Mouse (Mus musculus) left cerebral cortex, postnatal 25 days (tissue): ENCODE measurements around the gene Olfr1410. TPM values are rescaled to one million over a fixed set of nuclear protein-coding genes. Genes with fewer than 3 reads are reported as not detected.
A peak's percentile ranks its signal among the peaks of the same experiment; 100 is the strongest.

Experiments used
- DNase-seq, 2 experiments: peaks; one replicate each; pipeline ENCODE4 v3.0.0; 2022; ENCODE audit warnings: low spot score in 2 of 2, mixed read lengths in 1 of 2
- intact Hi-C: fragments of 180-260 bp; cut with DNase I; formaldehyde crosslinking; loops from one replicate; pipeline ENCODE4 v1.15.1; 2025
- total RNA-seq, 2 experiments: library from RNA; stranded (reverse); gene quantifications; 2 replicates each; pipeline ENCODE4 v1.2.3; 2021

The Olfr1410 gene
- total RNA-seq, 2 experiments from 2014 or later: not detected

GRCm38 (mm10) chr1:92638181-92638580, 32.6 kb downstream of the Olfr1410 start:
- intact Hi-C loops: no loop called here
- peak; percentile 53 to 91 for DNase-seq

- DNase-seq: no peak
- intact Hi-C loops: no loop called here
Observed at GRCm38 (mm10) chr1:92638736-92639135, 33.2 kb downstream of the Olfr1410 start.

- DNase-seq: no peak
- intact Hi-C loops: loop anchor here (5.0 kb wide), 1 partner anchor 267 kb away; the partner anchor contains the start of gene Dusp28
Observed at GRCm38 (mm10) chr1:92640393-92640792, 34.8 kb downstream of the Olfr1410 start.

- intact Hi-C loops: loop anchor here (5.0 kb wide), 1 partner anchor 266 kb away; the partner anchor contains the start of gene Dusp28
- DNase-seq: peak; percentile 92 to 93
Observed at GRCm38 (mm10) chr1:92641514-92642272, 36.1 kb downstream of the Olfr1410 start, which contains the start of gene Cops9. Gene Cops9 (minus strand): TSS chr1:92641985.

GRCm38 (mm10) chr1:92643691-92644090, 38.1 kb downstream of the Olfr1410 start:
- no peak for DNase-seq
- intact Hi-C loops: loop anchor here (5.0 kb wide), 1 partner anchor 264 kb away; the partner anchor contains the start of gene Dusp28

GRCm38 (mm10) chr1:92644916-92645315, 39.3 kb downstream of the Olfr1410 start:
- intact Hi-C loops: loop anchor here (5.0 kb wide), 2 partner anchors 252 to 262 kb away; partner anchors contain the start of gene Dusp28

GRCm38 (mm10) chr1:92646111-92646510, 40.5 kb downstream of the Olfr1410 start:
- intact Hi-C loops: loop anchor here (5.0 kb wide), 1 partner anchor 251 kb away; no protein-coding TSS in a partner anchor
- DNase-seq: no peak

More at GRCm38 (mm10) chr1:92644916-92645315, 39.3 kb downstream of the Olfr1410 start:
- no peak for DNase-seq

- intact Hi-C loops: loop anchor here (5.0 kb wide), 1 partner anchor 251 kb away; no protein-coding TSS in a partner anchor
- no peak for DNase-seq
Observed at GRCm38 (mm10) chr1:92646601-92647000, 41.0 kb downstream of the Olfr1410 start.

GRCm38 (mm10) chr1:92647026-92647425, 41.4 kb downstream of the Olfr1410 start:
- intact Hi-C loops: loop anchor here (5.0 kb wide), 1 partner anchor 250 kb away; no protein-coding TSS in a partner anchor
- DNase-seq: no peak

- intact Hi-C loops: loop anchor here (1.0 to 5.0 kb wide), 4 partner anchors 33 to 250 kb away; no protein-coding TSS in a partner anchor
- peak; percentile 65 to 70 for DNase-seq
Observed at GRCm38 (mm10) chr1:92647752-92648151, 42.2 kb downstream of the Olfr1410 start.

GRCm38 (mm10) chr1:92648197-92648596, 42.6 kb downstream of the Olfr1410 start:
- no peak for DNase-seq
- intact Hi-C loops: loop anchor here (1.0 to 5.0 kb wide), 4 partner anchors 33 to 249 kb away; no protein-coding TSS in a partner anchor

- intact Hi-C loops: loop anchor here (1.0 to 5.0 kb wide), 4 partner anchors 34 to 249 kb away; no protein-coding TSS in a partner anchor
Observed at GRCm38 (mm10) chr1:92648673-92649072, 43.1 kb downstream of the Olfr1410 start, which contains the start of gene Otos. Gene Otos (minus strand): TSS chr1:92648841.

GRCm38 (mm10) chr1:92651467-92651866, 45.9 kb downstream of the Olfr1410 start:
- DNase-seq: no peak
- intact Hi-C loops: no loop called here

More at GRCm38 (mm10) chr1:92648673-92649072, 43.1 kb downstream of the Olfr1410 start, which contains the start of gene Otos:
- peak; percentile 78 to 79 for DNase-seq

GRCm38 (mm10) chr1:92653179-92653578, 47.6 kb downstream of the Olfr1410 start:
- intact Hi-C loops: no loop called here
- DNase-seq: peak in 1 of 2 experiments; percentile 50

GRCm38 (mm10) chr1:92654676-92655075, 49.1 kb downstream of the Olfr1410 start:
- DNase-seq: no peak
- intact Hi-C loops: no loop called here

- no peak for DNase-seq
- intact Hi-C loops: no loop called here
Observed at GRCm38 (mm10) chr1:92657025-92657820, 51.6 kb downstream of the Olfr1410 start.

- no peak for DNase-seq
- intact Hi-C loops: no loop called here
Observed at GRCm38 (mm10) chr1:92659392-92659791, 53.8 kb downstream of the Olfr1410 start.
